Mouse (Mus musculus): ENCODE measurements at regions not wholly inside any gene's neighbourhood (a gene's known extent, or its start where the extent isn't known, plus 50 kb on each side); places are given as distances from the start of the nearest gene placed in this dataset.

GRCm38 (mm10) chr16:77252349-77252748 is 238.8 kb downstream of the Usp25 start:
- no peaks in the 10 kb centered on the region for H3K36me3 ChIP-seq (ENCODE audit: control insufficient read depth, insufficient read depth, low read length)
- WGBS: 46% methylated on average over 3 of the region's 3 CpGs
- no peak overlapping the region for H3K4me3 ChIP-seq (replicated peaks; ENCODE audit: low read length)
- ATAC-seq (ENCODE audit: insufficient read depth, low FRiP score): no peak
- H3K27me3 ChIP-seq (ENCODE audit: control insufficient read depth, insufficient read depth, low read length): no peaks in the 10 kb centered on the region
- H3K4me1 ChIP-seq (ENCODE audit: control insufficient read depth, insufficient read depth, low read length): peaks cover 3% of the 10 kb centered on the region; the same call in 1 of the 2 replicates
- H3K27ac ChIP-seq (ENCODE audit: low read length): no peak overlapping the region
- no peaks in the 10 kb centered on the region for H3K9me3 ChIP-seq (replicated peaks; ENCODE audit: control insufficient read depth, low read length)
- no peak overlapping the region for H3K4me2 ChIP-seq (ENCODE audit: low read depth, low read length)
- no peak overlapping the region for H3K9ac ChIP-seq (ENCODE audit: low read length)

DNA sequence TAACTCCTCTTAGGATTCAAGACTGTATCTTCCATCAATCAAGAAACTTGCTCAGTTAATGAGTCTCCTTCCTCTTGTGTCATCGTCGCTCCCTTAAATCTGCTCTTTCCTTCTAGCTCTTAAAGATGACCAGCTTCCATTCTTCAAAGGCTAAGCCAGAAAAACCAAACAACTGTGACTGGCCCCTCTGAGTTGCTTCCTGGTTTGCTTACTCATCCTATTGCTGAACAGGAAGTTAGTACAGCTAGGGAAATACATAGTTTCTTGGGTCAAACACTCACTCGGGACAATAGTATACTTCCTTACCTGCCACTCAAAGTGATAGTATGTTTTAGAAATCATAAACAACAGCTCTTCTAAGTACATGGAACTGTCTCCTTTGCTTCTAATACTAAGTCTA is 237.9 kb downstream of the Usp25 start:
- H3K4me2 ChIP-seq (ENCODE audit: low read depth, low read length): no peak overlapping the region
- 42% methylated on average over 3 of the region's 3 CpGs for WGBS
- H3K27ac ChIP-seq (ENCODE audit: low read length): no peak overlapping the region
- no peak overlapping the region for H3K9ac ChIP-seq (ENCODE audit: low read length)
- peaks cover 3% of the 10 kb centered on the region; the same call in 1 of the 2 replicates for H3K4me1 ChIP-seq (ENCODE audit: control insufficient read depth, insufficient read depth, low read length)
- no peak overlapping the region for H3K4me3 ChIP-seq (replicated peaks; ENCODE audit: low read length)
- H3K27me3 ChIP-seq (ENCODE audit: control insufficient read depth, insufficient read depth, low read length): no peaks in the 10 kb centered on the region
- H3K36me3 ChIP-seq (ENCODE audit: control insufficient read depth, insufficient read depth, low read length): no peaks in the 10 kb centered on the region
- ATAC-seq (ENCODE audit: insufficient read depth, low FRiP score): no peak
- no peaks in the 10 kb centered on the region for H3K9me3 ChIP-seq (replicated peaks; ENCODE audit: control insufficient read depth, low read length)

- no peaks in the 10 kb centered on the region for H3K27me3 ChIP-seq (ENCODE audit: control insufficient read depth, insufficient read depth, low read length)
- WGBS: 67% methylated on average over 6 of the region's 6 CpGs
- H3K4me2 ChIP-seq (ENCODE audit: low read depth, low read length): no peak overlapping the region
- H3K9me3 ChIP-seq (replicated peaks; ENCODE audit: control insufficient read depth, low read length): no peaks in the 10 kb centered on the region
- no peak overlapping the region for H3K4me3 ChIP-seq (replicated peaks; ENCODE audit: low read length)
- no peak overlapping the region for H3K9ac ChIP-seq (ENCODE audit: low read length)
- peaks cover 10% of the 10 kb centered on the region for H3K4me1 ChIP-seq (ENCODE audit: control insufficient read depth, insufficient read depth, low read length)
- no peaks in the 10 kb centered on the region for H3K36me3 ChIP-seq (ENCODE audit: control insufficient read depth, insufficient read depth, low read length)
- no peak for ATAC-seq (ENCODE audit: insufficient read depth, low FRiP score)
- H3K27ac ChIP-seq (ENCODE audit: low read length): no peak overlapping the region
These were observed 227.4 kb downstream of the Usp25 start for GRCm38 (mm10) chr16:77240876-77241275.

GRCm38 (mm10) chr16:77239176-77239790 is 225.8 kb downstream of the Usp25 start:
- Histone ChIP-seq H3K9me3 (replicated peaks; ENCODE audit: control insufficient read depth, low read length) (no peaks in the 10 kb centered on the region), H3K9ac (ENCODE audit: low read length) (no peak overlapping the region), H3K27ac (ENCODE audit: low read length) (no peak overlapping the region), H3K4me3 (replicated peaks; ENCODE audit: low read length) (no peak overlapping the region), H3K27me3 (ENCODE audit: control insufficient read depth, insufficient read depth, low read length) (no peaks in the 10 kb centered on the region), H3K4me1 (ENCODE audit: control insufficient read depth, insufficient read depth, low read length) (peaks cover 10% of the 10 kb centered on the region), H3K4me2 (ENCODE audit: low read depth, low read length) (no peak overlapping the region), H3K36me3 (ENCODE audit: control insufficient read depth, insufficient read depth, low read length) (no peaks in the 10 kb centered on the region)
- no peak; the same call in 1 of the 2 replicates for ATAC-seq (ENCODE audit: insufficient read depth, low FRiP score)
- WGBS: 56% methylated on average over 9 of the region's 9 CpGs

- no peaks in the 10 kb centered on the region for H3K27me3 ChIP-seq (ENCODE audit: control insufficient read depth, insufficient read depth, low read length)
- H3K27ac ChIP-seq (ENCODE audit: low read length): no peak overlapping the region
- no peaks in the 10 kb centered on the region for H3K9me3 ChIP-seq (replicated peaks; ENCODE audit: control insufficient read depth, low read length)
- no peak overlapping the region for H3K9ac ChIP-seq (ENCODE audit: low read length)
- no peak overlapping the region for H3K4me3 ChIP-seq (replicated peaks; ENCODE audit: low read length)
- peaks cover 10% of the 10 kb centered on the region for H3K4me1 ChIP-seq (ENCODE audit: control insufficient read depth, insufficient read depth, low read length)
- WGBS: 51% methylated on average over 13 of the region's 13 CpGs
- no peaks in the 10 kb centered on the region for H3K36me3 ChIP-seq (ENCODE audit: control insufficient read depth, insufficient read depth, low read length)
- ATAC-seq (ENCODE audit: insufficient read depth, low FRiP score): peak; percentile 66; the same call in 1 of the 2 replicates
- no peak overlapping the region for H3K4me2 ChIP-seq (ENCODE audit: low read depth, low read length)
These were observed 225.1 kb downstream of the Usp25 start for GRCm38 (mm10) chr16:77238358-77239175.

DNA sequence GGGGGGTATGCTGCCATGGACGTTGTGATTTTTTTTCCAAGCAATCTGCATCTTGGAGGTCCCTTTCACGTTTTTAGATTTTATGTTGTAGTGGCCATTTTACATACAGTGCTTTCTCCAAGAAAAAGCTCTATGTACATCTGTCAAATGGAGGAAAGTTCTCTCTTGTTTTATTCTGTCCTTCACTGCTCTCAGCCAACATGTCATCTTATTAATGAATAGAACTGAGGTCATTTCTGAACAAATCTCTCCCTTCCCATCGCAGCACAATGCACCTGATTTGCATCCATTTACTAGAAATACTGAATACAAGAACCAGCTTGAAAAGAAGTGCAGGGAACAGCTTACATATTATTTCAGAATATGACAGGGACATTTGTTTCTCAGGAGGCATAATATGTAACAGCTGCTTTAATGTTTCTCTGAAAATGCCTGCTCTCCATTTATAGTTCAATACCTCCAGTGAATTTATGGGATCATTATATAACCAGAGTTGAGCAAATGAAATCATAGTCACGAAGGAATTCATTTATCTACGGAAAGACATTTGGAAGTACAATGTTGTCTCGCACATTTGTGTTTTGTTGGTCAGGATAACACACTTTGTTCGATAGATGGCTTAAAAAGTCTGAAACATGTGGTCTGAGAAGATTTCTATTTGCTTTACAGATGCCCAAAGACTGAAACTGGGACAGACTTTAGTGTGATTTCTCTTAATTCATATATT is 224.3 kb downstream of the Usp25 start:
- no peaks in the 10 kb centered on the region for H3K36me3 ChIP-seq (ENCODE audit: control insufficient read depth, insufficient read depth, low read length)
- 0 out of 2 replicates have a peak, but pooled peaks have one; percentile 17 for ATAC-seq (ENCODE audit: insufficient read depth, low FRiP score)
- no peak overlapping the region for H3K27ac ChIP-seq (ENCODE audit: low read length)
- no peaks in the 10 kb centered on the region for H3K27me3 ChIP-seq (ENCODE audit: control insufficient read depth, insufficient read depth, low read length)
- H3K4me1 ChIP-seq (ENCODE audit: control insufficient read depth, insufficient read depth, low read length): peaks cover 10% of the 10 kb centered on the region
- no peak overlapping the region for H3K4me2 ChIP-seq (ENCODE audit: low read depth, low read length)
- H3K4me3 ChIP-seq (replicated peaks; ENCODE audit: low read length): no peak overlapping the region
- no peaks in the 10 kb centered on the region for H3K9me3 ChIP-seq (replicated peaks; ENCODE audit: control insufficient read depth, low read length)
- 48% methylated on average over 7 of the region's 7 CpGs for WGBS
- H3K9ac ChIP-seq (ENCODE audit: low read length): no peak overlapping the region

- peak overlapping the region; percentile 33 for H3K4me3 ChIP-seq (replicated peaks; ENCODE audit: low read length)
- H3K27ac ChIP-seq (ENCODE audit: low read length): peak overlapping the region; percentile 44
- no peaks in the 10 kb centered on the region for H3K36me3 ChIP-seq (ENCODE audit: control insufficient read depth, insufficient read depth, low read length)
- no peaks in the 10 kb centered on the region for H3K27me3 ChIP-seq (ENCODE audit: control insufficient read depth, insufficient read depth, low read length)
- peaks cover 10% of the 10 kb centered on the region for H3K4me1 ChIP-seq (ENCODE audit: control insufficient read depth, insufficient read depth, low read length)
- H3K9me3 ChIP-seq (replicated peaks; ENCODE audit: control insufficient read depth, low read length): no peaks in the 10 kb centered on the region
- ATAC-seq (ENCODE audit: insufficient read depth, low FRiP score): peak; percentile 29; the same call in 1 of the 2 replicates
- H3K4me2 ChIP-seq (ENCODE audit: low read depth, low read length): peak overlapping the region; percentile 49
- 67% methylated on average over 2 of the region's 2 CpGs for WGBS
- 0 out of 2 replicates have a peak overlapping the region, but pooled peaks have one; percentile 58 for H3K9ac ChIP-seq (ENCODE audit: low read length)
These were observed 223.7 kb downstream of the Usp25 start for GRCm38 (mm10) chr16:77237272-77237603.

DNA sequence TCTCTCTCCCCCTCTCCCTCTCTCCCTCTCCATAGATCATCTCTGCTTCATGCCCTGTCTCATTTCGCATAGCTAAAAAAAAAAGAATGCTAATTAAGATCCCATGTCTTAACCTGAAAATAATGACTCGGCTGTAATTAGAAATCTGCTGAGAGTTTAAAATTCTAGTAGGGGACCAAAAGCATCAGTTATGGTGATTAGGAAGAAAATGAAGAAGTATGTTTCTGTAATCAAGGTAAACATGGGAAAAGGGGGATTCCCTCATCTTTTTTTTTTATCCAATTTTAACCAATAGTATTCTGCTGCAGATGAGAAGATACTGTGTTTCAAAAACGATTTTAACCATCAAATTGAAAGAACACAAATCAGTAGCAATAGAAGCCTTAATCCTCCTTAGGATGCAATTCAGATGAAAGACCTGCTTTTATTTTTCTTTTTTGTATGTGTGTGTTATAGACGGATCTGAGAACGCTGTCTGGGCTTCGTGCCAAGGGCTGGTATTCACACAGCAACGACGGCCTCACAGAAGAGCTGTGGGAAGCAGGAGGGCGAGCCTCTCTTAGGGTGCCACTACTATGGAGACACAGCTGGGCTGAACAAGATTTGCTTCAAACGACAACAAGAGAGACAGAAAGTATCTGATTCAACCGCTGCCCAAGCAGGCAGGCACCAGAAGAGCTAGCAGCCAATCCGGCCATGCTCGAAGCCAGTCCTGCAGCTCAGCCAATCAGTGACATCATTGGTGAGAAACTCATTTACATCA is 223.2 kb downstream of the Usp25 start:
- Histone ChIP-seq H3K9ac (ENCODE audit: low read length) (peak overlapping the region; percentile 58), H3K4me3 (replicated peaks; ENCODE audit: low read length) (peak overlapping the region; percentile 33), H3K36me3 (ENCODE audit: control insufficient read depth, insufficient read depth, low read length) (no peaks in the 10 kb centered on the region), H3K4me1 (ENCODE audit: control insufficient read depth, insufficient read depth, low read length) (peaks cover 10% of the 10 kb centered on the region), H3K27ac (ENCODE audit: low read length) (peak overlapping the region; percentile 44), H3K9me3 (replicated peaks; ENCODE audit: control insufficient read depth, low read length) (no peaks in the 10 kb centered on the region), H3K4me2 (ENCODE audit: low read depth, low read length) (peak overlapping the region; percentile 49), H3K27me3 (ENCODE audit: control insufficient read depth, insufficient read depth, low read length) (no peaks in the 10 kb centered on the region)
- ATAC-seq (ENCODE audit: insufficient read depth, low FRiP score): peak; percentile 66
- WGBS: 35% methylated on average over 13 of the region's 13 CpGs

Data from stomach, embryonic 16.5 days (tissue).